Mouse (Mus musculus): ENCODE results near the gene Olfr1386. TPM values are rescaled to one million over a fixed set of nuclear protein-coding genes. Genes with fewer than 3 reads are reported as not detected.
"Not testable (repeated sequence)": the region's sequence is repeated elsewhere in the genome, so short reads cannot be mapped to it uniquely, and the experiment has no call there.

The Olfr1386 gene
- not detected in 2 replicates for polyA plus RNA-seq (2012; ENCODE audit: insufficient read depth, insufficient read length, low replicate concordance, missing spikeins)

GRCm38 (mm10) chr11:49464746-49465145 is at the start of gene Olfr1386:
TSS of gene Olfr1386 (plus strand) at chr11:49465046.
- not testable (repeated sequence) for H3K4me1 ChIP-seq (ENCODE audit: control insufficient read depth, insufficient read depth, low read length); H3K4me3 ChIP-seq (ENCODE audit: insufficient read depth, low read depth, low read length); H3K27ac ChIP-seq (ENCODE audit: insufficient read depth, low read depth, low read length)
- 76% methylated on average over 3 of the region's 3 CpGs for WGBS

DNA sequence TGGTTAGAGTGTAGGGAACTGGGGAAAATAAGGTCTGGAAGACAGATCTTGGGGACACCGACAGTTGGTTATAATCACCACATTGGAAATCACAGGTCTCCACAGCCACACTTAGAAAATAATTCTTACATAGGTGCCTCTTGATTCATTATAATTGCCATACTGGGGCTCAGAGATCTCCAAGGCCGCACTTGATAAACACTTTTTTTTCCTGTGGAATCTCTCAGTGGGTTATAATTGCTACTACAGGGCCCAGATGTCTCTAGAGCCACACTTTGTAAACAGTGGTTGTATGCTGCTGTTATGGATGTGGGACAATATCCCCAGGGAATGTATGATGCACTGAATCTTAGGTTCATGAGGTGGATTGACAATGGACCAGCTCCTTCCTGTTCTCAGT is 42.1 kb upstream of the Olfr1386 start, which contains the start of gene Olfr1389:
Gene Olfr1389 (plus strand): TSS at position 301 of the 400 bp plus-strand sequence.
- WGBS: 89% methylated on average over 2 of the region's 2 CpGs
- Histone ChIP-seq H3K4me1 (ENCODE audit: control insufficient read depth, insufficient read depth, low read length) (no peaks in the 10 kb centered on the region), H3K27ac (ENCODE audit: insufficient read depth, low read depth, low read length) (no peak within 1 kb of the TSS), H3K4me3 (ENCODE audit: insufficient read depth, low read depth, low read length) (no peak within 1 kb of the TSS)
- no peak for TF ChIP-seq POLR2A (IDR thresholded peaks at IDR 0.05; ENCODE audit: insufficient read depth, low read depth, low read length)
- no peak for TF ChIP-seq CTCF (IDR thresholded peaks at IDR 0.05; ENCODE audit: insufficient read depth, low read depth, low read length)

DNA sequence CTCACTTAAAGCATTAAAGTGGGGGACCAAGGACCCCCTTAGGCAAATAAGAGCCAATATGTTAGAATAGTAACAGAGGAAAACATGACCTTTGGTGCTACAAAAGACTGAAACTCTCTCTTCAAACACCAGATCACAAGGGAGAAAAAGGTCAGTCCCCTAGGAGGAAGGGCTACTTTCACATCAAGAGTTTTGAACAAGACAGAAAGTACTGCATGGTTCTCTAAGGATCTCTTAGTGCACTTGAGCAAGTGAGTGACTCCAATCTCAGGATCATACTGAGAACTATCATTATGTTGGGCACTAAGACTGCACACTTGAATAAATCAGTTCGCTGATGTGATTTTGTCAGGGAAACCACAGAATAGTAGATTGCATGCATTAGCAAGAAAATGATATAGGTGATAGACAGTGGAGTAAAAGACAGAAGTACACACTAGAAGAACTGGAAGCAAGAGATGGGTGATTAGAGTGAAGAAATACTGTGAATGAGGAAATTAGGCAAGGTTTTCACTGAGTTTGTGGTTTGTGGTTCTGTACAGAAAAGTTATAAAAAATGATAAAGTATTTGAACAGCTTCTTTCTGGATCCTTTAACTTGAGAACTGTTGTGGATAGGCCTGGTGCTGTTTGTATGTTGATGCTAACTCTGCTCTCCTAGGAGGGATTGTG is 39.5 kb upstream of the Olfr1386 start:
- 72% methylated on average over 1 of the region's 1 CpGs for WGBS
- TF ChIP-seq CTCF (IDR thresholded peaks at IDR 0.05; ENCODE audit: insufficient read depth, low read depth, low read length): no peak
- TF ChIP-seq POLR2A (IDR thresholded peaks at IDR 0.05; ENCODE audit: insufficient read depth, low read depth, low read length): no peak
- Histone ChIP-seq H3K27ac (ENCODE audit: insufficient read depth, low read depth, low read length) (no peak overlapping the region), H3K4me1 (ENCODE audit: control insufficient read depth, insufficient read depth, low read length) (no peaks in the 10 kb centered on the region), H3K4me3 (ENCODE audit: insufficient read depth, low read depth, low read length) (no peak overlapping the region)

GRCm38 (mm10) chr11:49429641-49430040 is 35.2 kb upstream of the Olfr1386 start:
- TF ChIP-seq POLR2A (IDR thresholded peaks at IDR 0.05; ENCODE audit: insufficient read depth, low read depth, low read length): no peak
- TF ChIP-seq CTCF (IDR thresholded peaks at IDR 0.05; ENCODE audit: insufficient read depth, low read depth, low read length): no peak
- H3K27ac ChIP-seq (ENCODE audit: insufficient read depth, low read depth, low read length): no peak overlapping the region
- no peaks in the 10 kb centered on the region for H3K4me1 ChIP-seq (ENCODE audit: control insufficient read depth, insufficient read depth, low read length)
- no peak overlapping the region for H3K4me3 ChIP-seq (ENCODE audit: insufficient read depth, low read depth, low read length)
- 48% methylated on average over 2 of the region's 2 CpGs for WGBS

DNA sequence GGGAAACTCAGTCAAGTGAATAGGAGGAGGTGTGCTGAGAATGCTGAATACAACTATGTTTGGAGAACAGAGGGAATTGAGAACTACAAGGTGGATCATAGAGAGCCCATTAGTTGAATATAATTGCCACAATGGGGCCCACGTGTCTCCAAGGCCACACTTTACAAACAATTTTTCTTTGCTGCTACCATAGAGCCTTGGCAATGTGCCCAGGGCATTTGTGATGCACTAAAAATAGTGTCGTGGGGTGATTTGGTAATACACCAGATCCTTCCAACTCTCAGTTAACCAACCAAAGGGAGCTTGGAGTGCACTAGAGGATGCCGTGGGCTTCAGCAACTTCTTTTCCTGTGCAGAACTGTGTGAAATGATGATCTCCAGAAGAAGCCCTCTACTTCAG is 28.4 kb upstream of the Olfr1386 start, which contains the start of gene Olfr1388:
Gene Olfr1388 (plus strand): TSS at position 214 of the 400 bp plus-strand sequence.
- no peak for TF ChIP-seq POLR2A (IDR thresholded peaks at IDR 0.05; ENCODE audit: insufficient read depth, low read depth, low read length)
- TF ChIP-seq CTCF (IDR thresholded peaks at IDR 0.05; ENCODE audit: insufficient read depth, low read depth, low read length): no peak
- no peak within 1 kb of the TSS for H3K27ac ChIP-seq (ENCODE audit: insufficient read depth, low read depth, low read length)
- H3K4me3 ChIP-seq (ENCODE audit: insufficient read depth, low read depth, low read length): no peak within 1 kb of the TSS
- no peaks in the 10 kb centered on the region for H3K4me1 ChIP-seq (ENCODE audit: control insufficient read depth, insufficient read depth, low read length)
- 25% methylated on average over 3 of the region's 3 CpGs for WGBS

- Histone ChIP-seq H3K4me1 (ENCODE audit: control insufficient read depth, insufficient read depth, low read length) (no peaks in the 10 kb centered on the region), H3K4me3 (ENCODE audit: insufficient read depth, low read depth, low read length) (no peak within 1 kb of the TSS), H3K27ac (ENCODE audit: insufficient read depth, low read depth, low read length) (no peak within 1 kb of the TSS)
- TF ChIP-seq POLR2A (IDR thresholded peaks at IDR 0.05; ENCODE audit: insufficient read depth, low read depth, low read length) (no peak), CTCF (IDR thresholded peaks at IDR 0.05; ENCODE audit: insufficient read depth, low read depth, low read length) (no peak)
- WGBS: 78% methylated on average over 1 of the region's 1 CpGs
Measured at GRCm38 (mm10) chr11:49455043-49455442, 9.8 kb upstream of the Olfr1386 start, which contains the start of gene Olfr1387. TSS of gene Olfr1387 (plus strand) at chr11:49455343.

DNA sequence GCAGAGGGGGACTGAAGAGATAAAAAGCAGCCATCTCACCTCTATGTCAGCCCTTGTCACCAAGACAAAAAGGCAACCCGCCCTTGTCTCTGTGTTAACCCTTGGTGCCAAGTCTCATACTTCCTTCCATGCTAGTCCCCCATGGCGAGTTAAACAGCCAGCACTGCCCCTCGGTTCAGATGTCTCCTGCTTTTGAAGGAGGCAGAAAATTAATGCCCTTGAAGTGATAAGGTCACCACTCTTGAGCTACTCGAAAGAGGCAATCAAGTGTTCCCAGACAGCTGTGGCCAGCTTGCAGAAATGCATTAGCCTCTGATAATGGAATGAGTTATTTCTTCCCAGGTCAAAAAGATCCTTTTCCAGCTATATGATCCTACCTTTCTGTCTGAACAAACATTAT is 21.1 kb downstream of the Olfr1386 start:
- Histone ChIP-seq H3K4me1 (ENCODE audit: control insufficient read depth, insufficient read depth, low read length) (no peaks in the 10 kb centered on the region), H3K4me3 (ENCODE audit: insufficient read depth, low read depth, low read length) (no peak overlapping the region), H3K27ac (ENCODE audit: insufficient read depth, low read depth, low read length) (no peak overlapping the region)
- WGBS: 77% methylated on average over 4 of the region's 4 CpGs
- no peak for TF ChIP-seq CTCF (IDR thresholded peaks at IDR 0.05; ENCODE audit: insufficient read depth, low read depth, low read length)
- no peak for TF ChIP-seq POLR2A (IDR thresholded peaks at IDR 0.05; ENCODE audit: insufficient read depth, low read depth, low read length)

DNA sequence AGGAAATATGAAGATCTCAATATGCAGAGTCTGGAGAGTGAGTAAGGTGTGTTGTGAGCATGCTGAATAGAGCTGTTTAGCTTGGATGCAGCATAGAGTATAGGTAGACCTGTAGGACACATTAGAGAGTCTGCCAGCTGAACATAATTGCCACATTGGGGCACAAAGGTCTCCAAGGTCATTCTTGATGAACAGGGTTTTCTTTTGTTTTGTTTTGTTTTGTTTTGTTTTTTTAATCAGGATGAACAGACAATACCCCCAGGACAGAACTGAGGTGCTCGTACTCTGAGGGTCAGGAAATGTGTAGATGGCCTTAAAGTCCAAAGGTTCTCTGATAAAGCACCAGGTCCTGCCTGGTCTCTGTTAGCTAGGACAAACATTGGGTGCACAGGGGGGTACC is 23.9 kb downstream of the Olfr1386 start, which contains the start of gene Olfr1385:
Gene Olfr1385 (plus strand): TSS at position 301 of the 400 bp plus-strand sequence.
- not testable (repeated sequence) for H3K4me3 ChIP-seq (ENCODE audit: insufficient read depth, low read depth, low read length); H3K27ac ChIP-seq (ENCODE audit: insufficient read depth, low read depth, low read length); H3K4me1 ChIP-seq (ENCODE audit: control insufficient read depth, insufficient read depth, low read length)
- WGBS: 83% methylated on average over 1 of the region's 1 CpGs

DNA sequence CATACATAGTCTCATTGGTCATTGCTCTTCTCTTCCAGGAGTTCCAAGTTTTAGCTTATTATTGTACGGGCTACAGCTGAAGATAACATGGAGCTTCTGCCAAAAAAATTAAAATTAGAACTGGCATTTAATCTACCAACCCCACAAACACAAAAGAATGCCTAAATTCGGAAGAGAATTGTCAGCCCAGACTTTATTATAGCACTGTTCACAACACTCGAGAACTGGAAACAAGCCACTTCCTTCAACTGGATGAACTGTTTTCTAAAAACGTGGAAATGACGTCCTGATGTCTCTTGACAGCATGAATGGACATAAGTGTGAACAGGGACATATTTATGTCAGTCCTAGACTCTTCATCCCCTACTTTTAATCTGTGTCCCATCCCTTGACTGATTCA is 53.2 kb downstream of the Olfr1386 start:
- WGBS: 60% methylated on average over 5 of the region's 5 CpGs
- H3K4me3 ChIP-seq (ENCODE audit: insufficient read depth, low read depth, low read length): no peak overlapping the region
- H3K4me1 ChIP-seq (ENCODE audit: control insufficient read depth, insufficient read depth, low read length): no peaks in the 10 kb centered on the region
- H3K27ac ChIP-seq (ENCODE audit: insufficient read depth, low read depth, low read length): no peak overlapping the region
- TF ChIP-seq POLR2A (IDR thresholded peaks at IDR 0.05; ENCODE audit: insufficient read depth, low read depth, low read length) (no peak), CTCF (IDR thresholded peaks at IDR 0.05; ENCODE audit: insufficient read depth, low read depth, low read length) (no peak)

- Histone ChIP-seq H3K4me3 (ENCODE audit: insufficient read depth, low read depth, low read length) (no peak within 1 kb of the TSS), H3K4me1 (ENCODE audit: control insufficient read depth, insufficient read depth, low read length) (no peaks in the 10 kb centered on the region), H3K27ac (ENCODE audit: insufficient read depth, low read depth, low read length) (no peak within 1 kb of the TSS)
- TF ChIP-seq CTCF (IDR thresholded peaks at IDR 0.05; ENCODE audit: insufficient read depth, low read depth, low read length) (no peak), POLR2A (IDR thresholded peaks at IDR 0.05; ENCODE audit: insufficient read depth, low read depth, low read length) (no peak)
Measured at GRCm38 (mm10) chr11:49519348-49519747, 54.5 kb downstream of the Olfr1386 start, which contains the start of gene Olfr1383. TSS of gene Olfr1383 (plus strand) at chr11:49519648.

Other genes starting within 250 kb of the Olfr1386 start
- gene Mgat1, start 220.9 kb upstream of the Olfr1386 start, polyA plus RNA-seq (2012; ENCODE audit: insufficient read depth, insufficient read length, low replicate concordance, missing spikeins): 578 TPM in 1 of 2 replicates, not detected in the other
- gene Olfr1393, start 186.7 kb upstream of the Olfr1386 start, polyA plus RNA-seq (2012; ENCODE audit: insufficient read depth, insufficient read length, low replicate concordance, missing spikeins): not detected in 2 replicates
- gene Olfr1392, start 179.8 kb upstream of the Olfr1386 start, polyA plus RNA-seq (2012; ENCODE audit: insufficient read depth, insufficient read length, low replicate concordance, missing spikeins): not detected in 2 replicates
- not detected in 2 replicates for gene Olfr10, start 160.3 kb upstream of the Olfr1386 start, polyA plus RNA-seq (2012; ENCODE audit: insufficient read depth, insufficient read length, low replicate concordance, missing spikeins)
- gene Olfr1391, start 142.3 kb upstream of the Olfr1386 start, polyA plus RNA-seq (2012; ENCODE audit: insufficient read depth, insufficient read length, low replicate concordance, missing spikeins): not detected in 2 replicates
- not detected in 2 replicates for gene Olfr1390, start 129.9 kb upstream of the Olfr1386 start, polyA plus RNA-seq (2012; ENCODE audit: insufficient read depth, insufficient read length, low replicate concordance, missing spikeins)
- gene Olfr1389, start 42.0 kb upstream of the Olfr1386 start, polyA plus RNA-seq (2012; ENCODE audit: insufficient read depth, insufficient read length, low replicate concordance, missing spikeins): not detected in 2 replicates
- gene Olfr1388, start 28.4 kb upstream of the Olfr1386 start, polyA plus RNA-seq (2012; ENCODE audit: insufficient read depth, insufficient read length, low replicate concordance, missing spikeins): not detected in 2 replicates
- not detected in 2 replicates for gene Olfr1387, start 9.7 kb upstream of the Olfr1386 start, polyA plus RNA-seq (2012; ENCODE audit: insufficient read depth, insufficient read length, low replicate concordance, missing spikeins)
- not detected in 2 replicates for gene Olfr1385, start 24.0 kb downstream of the Olfr1386 start, polyA plus RNA-seq (2012; ENCODE audit: insufficient read depth, insufficient read length, low replicate concordance, missing spikeins)
- gene Olfr1384, start 41.7 kb downstream of the Olfr1386 start, polyA plus RNA-seq (2012; ENCODE audit: insufficient read depth, insufficient read length, low replicate concordance, missing spikeins): not detected in 2 replicates
- not detected in 2 replicates for gene Olfr1383, start 54.6 kb downstream of the Olfr1386 start, polyA plus RNA-seq (2012; ENCODE audit: insufficient read depth, insufficient read length, low replicate concordance, missing spikeins)
- gene Olfr1382, start 63.2 kb downstream of the Olfr1386 start, polyA plus RNA-seq (2012; ENCODE audit: insufficient read depth, insufficient read length, low replicate concordance, missing spikeins): not detected in 2 replicates
- gene Olfr1381, start 78.4 kb downstream of the Olfr1386 start, polyA plus RNA-seq (2012; ENCODE audit: insufficient read depth, insufficient read length, low replicate concordance, missing spikeins): not detected in 2 replicates
- gene Olfr1380, start 91.8 kb downstream of the Olfr1386 start, polyA plus RNA-seq (2012; ENCODE audit: insufficient read depth, insufficient read length, low replicate concordance, missing spikeins): not detected in 2 replicates
- gene Flt4, start 144.2 kb downstream of the Olfr1386 start, polyA plus RNA-seq (2012; ENCODE audit: insufficient read depth, insufficient read length, low replicate concordance, missing spikeins): not detected in 2 replicates
- not detected in 2 replicates for gene Scgb3a1, start 198.6 kb downstream of the Olfr1386 start, polyA plus RNA-seq (2012; ENCODE audit: insufficient read depth, insufficient read length, low replicate concordance, missing spikeins)
- gene Cnot6, start 247.7 kb downstream of the Olfr1386 start, polyA plus RNA-seq (2012; ENCODE audit: insufficient read depth, insufficient read length, low replicate concordance, missing spikeins): 133 and 186 TPM in 2 replicates